Mouse (Mus musculus) thymus, adult 18-20 months (tissue): Measurements from ENCODE around the gene Lhx5.

Experiments
- DNase-seq, 2 experiments: peaks; one replicate each; pipeline ENCODE4 v3.0.0; 2022; ENCODE audit warnings: mixed read lengths in 2 of 2

Lhx5 gene

GRCm38 (mm10) chr5:120467026-120467425 is 35.5 kb downstream of the Lhx5 start:
- no peak for DNase-seq

- no peak for DNase-seq
Measured at GRCm38 (mm10) chr5:120468336-120468735, 36.8 kb downstream of the Lhx5 start.

GRCm38 (mm10) chr5:120468830-120469229 is 37.3 kb downstream of the Lhx5 start:
- no peak for DNase-seq

- no peak for DNase-seq
Measured at GRCm38 (mm10) chr5:120471538-120471937, 40.0 kb downstream of the Lhx5 start.

GRCm38 (mm10) chr5:120472770-120473169 is 41.3 kb downstream of the Lhx5 start, which contains the start of gene Sdsl:
Gene Sdsl (minus strand): TSS chr5:120472810.
- no peak for DNase-seq

GRCm38 (mm10) chr5:120473361-120473760 is 41.9 kb downstream of the Lhx5 start:
- DNase-seq: no peak

GRCm38 (mm10) chr5:120475861-120476260 is 44.4 kb downstream of the Lhx5 start:
- DNase-seq: no peak

- no peak for DNase-seq
Measured at GRCm38 (mm10) chr5:120476296-120476695, 44.8 kb downstream of the Lhx5 start, which contains the start of gene Sds. Gene Sds (plus strand): TSS chr5:120476526.

- DNase-seq: no peak
Measured at GRCm38 (mm10) chr5:120477993-120478392, 46.5 kb downstream of the Lhx5 start.

- DNase-seq: no peak
Measured at GRCm38 (mm10) chr5:120479538-120479937, 48.0 kb downstream of the Lhx5 start.

- DNase-seq: no peak
Measured at GRCm38 (mm10) chr5:120481205-120481604, 49.7 kb downstream of the Lhx5 start.

GRCm38 (mm10) chr5:120483399-120483798 is 51.9 kb downstream of the Lhx5 start:
- DNase-seq: no peak

- DNase-seq: no peak
Measured at GRCm38 (mm10) chr5:120487844-120488243, 56.3 kb downstream of the Lhx5 start.

- no peak for DNase-seq
Measured at GRCm38 (mm10) chr5:120490679-120491192, 59.2 kb downstream of the Lhx5 start.
